Comparison of ENCODE assay signal across 9 mouse cellular contexts in the genomic region with DNA sequence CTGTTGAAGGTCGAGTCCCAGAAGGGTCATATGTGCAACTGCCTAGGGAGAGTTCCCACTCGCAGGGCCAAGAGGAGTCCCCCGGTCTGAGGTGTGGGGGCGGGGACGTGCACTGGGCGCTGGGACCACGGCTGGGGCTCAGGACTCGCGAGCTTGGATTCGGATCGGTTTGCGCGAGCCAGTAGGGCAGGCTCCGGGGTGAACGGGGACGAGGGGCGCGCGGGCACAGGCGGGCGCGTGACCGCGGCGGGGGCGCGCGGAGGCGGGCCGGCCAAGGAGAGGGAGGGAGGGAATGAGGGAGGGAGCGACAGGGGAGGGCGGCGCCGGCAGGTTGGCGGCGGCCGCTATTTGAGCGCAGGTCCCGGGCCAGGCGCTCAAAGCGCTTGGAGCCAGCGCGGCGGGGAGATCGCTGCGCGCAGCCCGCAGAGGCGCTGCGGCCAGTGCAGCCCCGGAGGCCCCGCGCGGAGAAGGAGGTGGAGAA. TPM values are rescaled to one million over a fixed set of nuclear protein-coding genes. Genes with fewer than 3 reads are reported as not detected.
A peak's percentile ranks its signal among the peaks of the same experiment; 100 is the strongest.
DNase-seq lines count a peak whose midpoint lies in the region; ATAC-seq and TF ChIP-seq lines count a peak whose summit lies in the region.
"Had no signal": no experiment of that assay in that cellular context is flagged by ENCODE, and none has a peak within 500 bp of the region (broad histone marks: within the 10 kb centered on the region; RNA-seq: fewer than 3 reads in every experiment).

TSS of gene Cacna2d2 (plus strand) at position 122 of the 481 bp plus-strand sequence.

- peak within 1 kb of the TSS; percentile 87 for H3K4me3 ChIP-seq in E14TG2a.4 (replicated peaks; ENCODE audit: low read length)
- H3K4me3 ChIP-seq in forebrain, embryonic 12.5 days (replicated peaks), result peak within 1 kb of the TSS; percentile 83
- peak within 1 kb of the TSS; percentile 74 for H3K4me3 ChIP-seq in heart, embryonic 16.5 days (ENCODE audit: low read length)
- peak within 1 kb of the TSS; percentile 53 for H3K4me3 ChIP-seq in liver, embryonic 13.5 days (replicated peaks)
- H3K4me3 ChIP-seq in neural tube, embryonic 14.5 days (ENCODE audit: low read depth, low read length), result peak within 1 kb of the TSS; percentile 84

- TF ChIP-seq CTCF in E14TG2a.4 (conservative IDR thresholded peaks at IDR 0.05; ENCODE audit: low read length), result no peak
- TF ChIP-seq CTCF in brain, embryonic 14.5 days (IDR thresholded peaks at IDR 0.05; ENCODE audit: borderline replicate concordance, extremely low read depth, insufficient read depth, insufficient read length), result no peak

- peak; percentile 76 for ATAC-seq in forebrain, embryonic 12.5 days (ENCODE audit: low FRiP score)
- peak; percentile 65 for ATAC-seq in heart, embryonic 16.5 days (replicated peaks; ENCODE audit: extremely low read depth, insufficient read depth, low FRiP score)
- ATAC-seq in liver, embryonic 13.5 days (ENCODE audit: low read depth), result 0 out of 2 replicates have a peak, but pooled peaks have one; percentile 12
- peak; percentile 64 for ATAC-seq in neural tube, embryonic 14.5 days (ENCODE audit: low read depth)

- WGBS in forebrain, embryonic 12.5 days, result 2% methylated on average over 38 of the region's 54 CpGs
- under 1% methylated on average over 40 of the region's 54 CpGs for WGBS in heart, embryonic 16.5 days
- 3% methylated on average over 19 of the region's 54 CpGs for WGBS in liver, embryonic 13.5 days (ENCODE audit: insufficient replicate concordance)
- 1% methylated on average over 44 of the region's 54 CpGs for WGBS in neural tube, embryonic 14.5 days

- H3K9me3 ChIP-seq in E14TG2a.4 (ENCODE audit: low read length), result peaks cover 4% of the 10 kb centered on the region; the same call in 1 of the 2 replicates
- no peaks in the 10 kb centered on the region for H3K9me3 ChIP-seq in forebrain, embryonic 12.5 days
- H3K9me3 ChIP-seq in heart, embryonic 16.5 days (replicated peaks; ENCODE audit: control insufficient read depth, low read length), result no peaks in the 10 kb centered on the region
- H3K9me3 ChIP-seq in liver, embryonic 13.5 days (replicated peaks), result no peaks in the 10 kb centered on the region
- no peaks in the 10 kb centered on the region for H3K9me3 ChIP-seq in neural tube, embryonic 14.5 days (ENCODE audit: control insufficient read depth, low read length)
- H3K9me3 ChIP-seq: G1E had no signal

- H3K4me2 ChIP-seq in forebrain, embryonic 12.5 days, result peak within 1 kb of the TSS; percentile 98
- H3K4me2 ChIP-seq in heart, embryonic 16.5 days (ENCODE audit: low read depth, low read length), result peak within 1 kb of the TSS; percentile 99
- peak within 1 kb of the TSS; percentile 69 for H3K4me2 ChIP-seq in liver, embryonic 13.5 days
- peak within 1 kb of the TSS; percentile 80 for H3K4me2 ChIP-seq in neural tube, embryonic 14.5 days (ENCODE audit: low read depth, low read length)

- H3K27ac ChIP-seq in forebrain, embryonic 12.5 days, result peak within 1 kb of the TSS; percentile 70
- no peak within 1 kb of the TSS for H3K27ac ChIP-seq in heart, embryonic 16.5 days (ENCODE audit: low read length)
- no peak within 1 kb of the TSS for H3K27ac ChIP-seq in liver, embryonic 13.5 days
- H3K27ac ChIP-seq in neural tube, embryonic 14.5 days (ENCODE audit: low read depth, low read length), result peak within 1 kb of the TSS; percentile 87

- peak; percentile 83 for DNase-seq in brain, embryonic 14.5 days (ENCODE audit: low read depth)
- DNase-seq in kidney, postnatal 14 days, result peak; percentile 70
- DNase-seq in liver, embryonic 13.5 days, result no peak
- peak; percentile 40 for DNase-seq in urinary bladder, postnatal 25 days (ENCODE audit: low spot score)

- H3K4me1 ChIP-seq in E14TG2a.4 (replicated peaks; ENCODE audit: low read depth, low read length), result peaks cover 10% of the 10 kb centered on the region
- peaks cover 41% of the 10 kb centered on the region for H3K4me1 ChIP-seq in forebrain, embryonic 12.5 days
- H3K4me1 ChIP-seq in heart, embryonic 16.5 days (ENCODE audit: control insufficient read depth, insufficient read depth, low read length), result peaks cover 6% of the 10 kb centered on the region; the same call in 1 of the 2 replicates
- peaks cover 11% of the 10 kb centered on the region for H3K4me1 ChIP-seq in liver, embryonic 13.5 days (replicated peaks)
- peaks cover 14% of the 10 kb centered on the region for H3K4me1 ChIP-seq in neural tube, embryonic 14.5 days (ENCODE audit: control insufficient read depth, insufficient read depth, low read length)

- peak; percentile 86 for TF ChIP-seq POLR2A in brain, embryonic 14.5 days (IDR thresholded peaks at IDR 0.05; ENCODE audit: borderline replicate concordance, extremely low read depth, insufficient read depth, insufficient read length, poor library complexity, severe bottlenecking)

- H3K36me3 ChIP-seq in E14TG2a.4 (ENCODE audit: insufficient read depth, low read length), result no peaks in the 10 kb centered on the region
- no peaks in the 10 kb centered on the region for H3K36me3 ChIP-seq in forebrain, embryonic 12.5 days (replicated peaks)
- H3K36me3 ChIP-seq in heart, embryonic 16.5 days (ENCODE audit: control insufficient read depth, insufficient read depth), result no peaks in the 10 kb centered on the region
- no peaks in the 10 kb centered on the region for H3K36me3 ChIP-seq in liver, embryonic 13.5 days
- no peaks in the 10 kb centered on the region for H3K36me3 ChIP-seq in neural tube, embryonic 14.5 days (ENCODE audit: control insufficient read depth, insufficient read depth, low read length)
- H3K36me3 ChIP-seq: G1E had no signal

- peaks cover 80% of the 10 kb centered on the region for H3K27me3 ChIP-seq in E14TG2a.4 (ENCODE audit: insufficient read depth, low read length)
- peaks cover 86% of the 10 kb centered on the region for H3K27me3 ChIP-seq in forebrain, embryonic 12.5 days
- H3K27me3 ChIP-seq in heart, embryonic 16.5 days (ENCODE audit: control insufficient read depth, insufficient read depth, low read length), result peaks cover 64% of the 10 kb centered on the region
- peaks cover 94% of the 10 kb centered on the region for H3K27me3 ChIP-seq in liver, embryonic 13.5 days
- peaks cover 8% of the 10 kb centered on the region for H3K27me3 ChIP-seq in neural tube, embryonic 14.5 days (ENCODE audit: control insufficient read depth, insufficient read depth, low read length)

- H3K9ac ChIP-seq in forebrain, embryonic 12.5 days, result peak within 1 kb of the TSS; percentile 84
- H3K9ac ChIP-seq in heart, embryonic 16.5 days (ENCODE audit: low read length), result peak within 1 kb of the TSS; percentile 76
- H3K9ac ChIP-seq in liver, embryonic 13.5 days, result no peak within 1 kb of the TSS
- peak within 1 kb of the TSS; percentile 91 for H3K9ac ChIP-seq in neural tube, embryonic 14.5 days (replicated peaks; ENCODE audit: low read depth, low read length)

RNA-seq across cellular contexts. Expression of gene Cacna2d2, which starts in this region (rescaled TPM):
- polyA plus RNA-seq in brain, embryonic 14.5 days (2012; rRNA removed), result 105 and 143 TPM in 2 replicates
- polyA plus RNA-seq in forebrain, embryonic 12.5 days (2016; fragmentation: Nextera tagmentation; extraction: Ambion mirVana), result 3.3 and 3.4 TPM in 2 replicates
- 2.2 and 2.6 TPM in 2 replicates for polyA plus RNA-seq in heart, embryonic 16.5 days (2015; fragmentation: Nextera tagmentation; extraction: Ambion mirVana)
- 0.05 TPM in 1 of 2 replicates, not detected in the other for polyA plus RNA-seq in liver, embryonic 13.5 days (2015; fragmentation: Nextera tagmentation; extraction: Ambion mirVana)
- 7.1 and 10.6 TPM in 2 replicates for polyA plus RNA-seq in neural tube, embryonic 14.5 days (2014; fragmentation: Nextera tagmentation; extraction: Ambion mirVana)

Comparison
In these comparisons a context has a peak if more than half of its experiments do, and no peak if none do; other contexts are left out.
1. Peak in ATAC-seq, H3K4me3 ChIP-seq and H3K4me2 ChIP-seq in liver, embryonic 13.5 days; RNA of the gene not detected or under 1 TPM.
2. ATAC-seq: peak in every context shown above with its lines; median percentile 76 in forebrain, embryonic 12.5 days; 65 in heart, embryonic 16.5 days; 64 in neural tube, embryonic 14.5 days; 12 in liver, embryonic 13.5 days.
3. H3K27ac ChIP-seq: peak in forebrain, embryonic 12.5 days (single experiment) and neural tube, embryonic 14.5 days (single experiment); none in heart, embryonic 16.5 days (single experiment) and liver, embryonic 13.5 days (single experiment).
4. Peak in every context shown above with its lines, with median percentiles within 50 percentile points of each other: H3K4me3 ChIP-seq and H3K4me2 ChIP-seq.